Mouse (Mus musculus): Measurements from ENCODE around the gene Sgms1.
A peak's percentile ranks its signal among the peaks of the same experiment; 100 is the strongest.
"Not testable (repeated sequence)": the region's sequence is repeated elsewhere in the genome, so short reads cannot be mapped to it uniquely, and the experiment has no call there.

Sgms1 gene

GRCm38 (mm10) chr19:32358011-32358410 lies 31.5 kb downstream of the Sgms1 start:
- not testable (repeated sequence) for DNase-seq (ENCODE audit: low read depth, low spot score)

- no peak for DNase-seq (ENCODE audit: low read depth, low spot score)
Observed at GRCm38 (mm10) chr19:32356166-32356565, 33.3 kb downstream of the Sgms1 start.

DNA sequence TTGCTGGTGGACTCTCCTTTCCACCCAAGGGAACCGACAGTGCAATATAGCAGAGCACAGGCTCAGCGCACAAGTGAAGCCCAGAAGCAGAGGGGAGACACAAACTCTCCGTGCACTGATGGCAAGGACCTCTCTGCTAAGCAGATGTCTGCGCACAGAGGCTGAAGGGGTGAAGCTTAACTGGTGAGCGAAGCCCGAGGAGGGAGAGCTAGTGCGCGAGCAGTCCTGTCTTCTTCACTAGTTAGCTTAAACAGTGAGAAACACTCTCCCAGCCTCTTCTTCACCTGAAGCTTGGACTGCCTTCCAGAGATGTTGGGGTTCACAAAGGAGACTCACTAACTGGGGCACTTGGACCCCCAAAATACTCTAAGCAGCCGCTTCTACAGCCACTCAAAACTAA lies 36.1 kb downstream of the Sgms1 start:
- no peak for DNase-seq (ENCODE audit: low read depth, low spot score)

GRCm38 (mm10) chr19:32348955-32349654 lies 40.4 kb downstream of the Sgms1 start:
- no peak for DNase-seq (ENCODE audit: low read depth, low spot score)

DNA sequence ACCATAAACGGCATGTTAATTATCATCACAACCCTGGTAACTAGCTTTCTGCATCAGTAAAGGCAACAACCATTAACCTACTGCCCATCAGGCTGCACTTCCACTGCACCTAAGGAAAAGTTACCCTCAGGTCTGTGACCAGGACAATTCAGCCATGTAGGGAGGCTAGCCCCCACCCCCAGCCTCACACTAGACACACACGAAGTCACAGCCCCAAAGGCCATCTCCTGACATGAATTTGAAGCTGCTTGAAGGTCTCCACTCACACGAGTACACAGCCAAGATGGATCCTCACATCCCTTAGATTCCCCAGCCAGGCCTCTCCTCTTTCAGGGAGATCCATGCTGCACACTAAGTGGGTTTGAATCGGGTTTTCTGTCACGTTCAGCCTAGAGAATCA lies 42.0 kb downstream of the Sgms1 start:
- DNase-seq (ENCODE audit: low read depth, low spot score), result no peak

GRCm38 (mm10) chr19:32346624-32347341 lies 42.7 kb downstream of the Sgms1 start:
- no peak for DNase-seq (ENCODE audit: low read depth, low spot score)

GRCm38 (mm10) chr19:32346176-32346575 lies 43.3 kb downstream of the Sgms1 start:
- no peak for DNase-seq (ENCODE audit: low read depth, low spot score)

DNA sequence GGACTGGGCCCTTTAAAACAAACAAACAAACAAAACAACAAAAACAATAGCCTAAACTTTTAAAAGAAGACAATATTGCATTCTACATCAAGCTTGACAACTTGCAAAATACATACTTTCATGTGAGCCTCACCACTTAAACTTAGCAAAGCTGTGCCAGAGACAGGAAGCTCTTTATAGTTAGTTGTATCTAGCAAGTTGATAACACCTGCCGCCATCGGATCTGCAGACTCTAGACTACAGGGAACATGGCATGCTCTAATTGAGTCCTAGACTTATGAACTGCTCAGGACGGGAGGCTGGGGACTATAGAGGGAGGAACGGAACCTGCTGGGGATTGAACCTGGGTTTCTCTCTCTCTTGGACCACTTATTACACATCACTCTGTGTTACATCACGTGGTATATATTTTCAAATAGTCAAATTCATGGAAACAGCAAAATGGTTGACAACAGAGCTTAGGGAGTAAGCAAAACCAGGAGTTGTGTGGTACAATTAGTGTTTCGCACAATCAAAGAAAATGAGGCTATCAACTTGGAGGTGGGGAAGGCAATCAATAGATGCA lies 44.3 kb downstream of the Sgms1 start:
- DNase-seq (ENCODE audit: low read depth, low spot score), result peak; percentile 46

GRCm38 (mm10) chr19:32344738-32345121 lies 44.8 kb downstream of the Sgms1 start:
- peak; percentile 54 for DNase-seq (ENCODE audit: low read depth, low spot score)

DNA sequence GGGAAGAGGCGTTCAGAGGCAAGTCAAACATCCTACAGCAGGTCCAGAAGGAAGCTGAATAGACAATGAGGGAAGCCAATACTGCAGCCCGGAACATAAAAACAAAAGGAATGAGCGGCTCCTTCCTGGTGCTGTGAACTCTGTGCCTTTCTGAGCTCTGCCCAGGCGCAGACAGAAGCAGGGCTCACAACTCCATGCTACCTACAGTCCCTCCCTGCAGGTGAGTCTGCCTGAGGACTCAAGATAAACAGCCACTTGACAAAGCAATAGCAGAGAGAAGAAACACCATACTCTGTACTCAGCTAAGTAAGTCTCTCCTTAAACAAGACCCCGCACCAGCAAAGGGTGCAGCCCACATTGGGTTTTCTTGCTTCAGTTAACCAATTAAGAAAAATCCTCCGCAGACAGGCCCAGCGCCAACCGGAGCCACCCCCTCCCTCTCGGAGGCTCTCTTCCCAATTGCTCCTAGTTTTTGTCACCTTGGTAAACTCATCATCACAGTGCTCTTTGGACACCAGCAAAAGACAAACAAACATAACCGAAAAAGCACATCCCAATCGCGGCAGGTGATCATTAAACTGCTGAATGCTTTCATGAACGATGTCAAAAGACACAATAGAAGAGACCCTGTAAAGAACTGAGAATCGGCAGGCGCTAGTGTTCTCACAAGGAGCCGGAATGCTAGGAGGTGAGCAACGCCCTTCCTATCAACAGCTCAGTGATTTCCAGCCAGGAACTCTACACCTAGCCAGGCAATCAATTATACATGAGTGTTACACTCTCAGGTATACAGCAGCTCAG lies 45.4 kb downstream of the Sgms1 start:
- DNase-seq (ENCODE audit: low read depth, low spot score), result no peak

- DNase-seq (ENCODE audit: low read depth, low spot score), result no peak
Observed at GRCm38 (mm10) chr19:32342436-32342835, 47.1 kb downstream of the Sgms1 start.

DNA sequence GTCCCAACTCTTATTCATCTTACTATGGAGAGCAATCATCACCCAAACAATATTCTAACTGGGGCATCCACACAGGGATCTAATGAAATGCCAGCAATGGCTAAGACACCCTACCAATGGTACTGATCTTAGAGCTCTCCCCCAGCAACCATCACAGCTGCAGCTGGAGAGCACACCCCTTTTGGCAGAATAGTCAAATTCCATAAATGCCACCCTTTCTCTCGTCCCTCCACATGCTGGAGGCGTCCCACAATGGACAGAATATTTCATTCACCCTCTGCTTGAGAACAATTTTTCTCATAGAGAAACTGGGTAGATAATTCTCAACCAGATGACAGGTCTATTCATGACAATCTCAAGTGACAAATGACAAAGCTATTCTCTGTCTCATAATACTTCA lies 48.4 kb downstream of the Sgms1 start:
- DNase-seq (ENCODE audit: low read depth, low spot score), result no peak

GRCm38 (mm10) chr19:32340168-32340567 lies 49.3 kb downstream of the Sgms1 start:
- no peak for DNase-seq (ENCODE audit: low read depth, low spot score)

GRCm38 (mm10) chr19:32337708-32338107 lies 51.8 kb downstream of the Sgms1 start:
- no peak for DNase-seq (ENCODE audit: low read depth, low spot score)

DNA sequence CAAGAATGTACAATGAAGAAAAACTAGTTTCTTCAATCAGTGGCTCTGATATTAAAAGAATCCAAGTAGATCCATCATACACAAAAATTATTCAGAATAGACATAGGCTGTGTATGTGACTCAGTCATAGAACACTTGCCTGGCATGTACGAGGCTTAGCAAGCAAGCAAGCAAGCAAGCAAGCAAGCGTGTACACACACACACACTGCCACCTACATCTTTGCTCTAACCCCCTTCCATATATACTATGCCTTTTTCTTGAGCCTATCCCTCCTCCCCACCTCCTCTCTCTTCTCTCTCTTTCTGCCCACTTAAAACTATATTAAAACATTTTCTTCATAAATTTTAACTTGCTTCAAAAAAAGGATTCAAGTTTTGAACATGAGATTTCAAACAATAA lies 54.8 kb downstream of the Sgms1 start:
- no peak for DNase-seq (ENCODE audit: low read depth, low spot score)

DNA sequence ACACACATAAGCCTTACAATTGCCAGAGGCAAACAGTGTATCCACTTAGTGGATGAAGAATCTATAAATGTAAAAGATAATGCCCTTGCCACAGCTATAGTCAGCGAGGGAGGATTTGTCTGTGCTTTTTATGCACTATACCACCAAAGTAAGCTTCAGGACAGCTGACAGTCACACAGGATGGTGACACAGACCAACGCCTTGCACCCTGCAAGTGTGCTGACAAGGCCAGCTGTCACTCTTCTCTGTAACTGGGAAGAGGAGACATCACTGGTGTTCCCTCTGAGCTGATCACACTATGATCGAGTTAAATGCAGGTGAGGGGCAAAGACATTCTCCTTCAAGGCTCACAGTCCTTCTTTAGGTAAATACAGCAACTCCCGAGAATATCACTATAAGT lies 56.0 kb downstream of the Sgms1 start:
- no peak for DNase-seq (ENCODE audit: low read depth, low spot score)

DNA sequence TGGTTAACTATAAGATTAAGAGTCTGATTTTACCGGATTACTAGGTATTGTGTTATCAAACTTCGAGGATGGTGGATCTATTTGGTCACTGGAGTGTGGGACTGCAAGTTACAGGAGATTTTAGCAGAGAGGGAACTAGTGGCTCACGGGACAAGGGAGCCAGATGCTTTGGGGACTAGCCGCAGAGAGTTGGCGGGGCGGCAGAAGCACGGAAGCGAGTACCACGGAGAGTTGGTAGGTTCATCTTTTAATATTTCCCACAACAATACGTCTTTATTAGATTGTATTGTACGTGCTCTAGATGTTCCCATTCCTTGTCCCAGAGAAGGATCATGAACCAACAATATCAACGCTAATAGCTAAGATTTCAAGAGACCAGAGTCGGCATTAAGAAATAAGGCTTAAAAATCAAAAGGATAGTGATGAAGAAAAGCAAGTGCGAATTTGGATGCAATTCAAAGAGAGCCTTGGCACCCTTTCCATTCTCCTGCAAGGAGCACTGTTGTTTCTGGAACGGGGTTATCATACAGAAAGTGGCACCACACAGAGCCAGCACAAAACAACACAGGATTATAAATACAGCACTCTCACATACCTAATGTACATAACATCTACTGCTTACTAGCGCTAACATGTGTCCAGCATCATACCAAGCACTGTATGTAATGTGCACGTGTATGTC lies 56.6 kb downstream of the Sgms1 start:
- DNase-seq (ENCODE audit: low read depth, low spot score), result no peak

DNA sequence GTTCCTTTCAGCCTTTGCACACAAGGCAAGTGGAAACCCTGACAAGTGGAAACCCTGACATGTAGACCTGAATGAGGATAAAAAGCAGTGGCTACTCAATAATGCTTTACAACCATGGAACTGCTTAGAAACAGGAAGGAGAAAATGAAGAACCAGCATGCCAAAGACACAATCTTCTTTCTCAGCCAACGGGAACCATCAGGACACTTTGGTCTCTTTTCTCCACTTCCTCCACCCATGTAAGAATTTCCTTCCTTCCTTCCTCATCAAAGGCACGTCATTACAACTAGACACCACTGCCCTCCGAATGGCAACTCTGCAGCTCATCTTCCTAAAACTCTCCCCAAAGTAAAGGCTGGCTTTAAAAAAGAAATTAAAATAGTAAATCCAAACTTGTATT lies 59.3 kb downstream of the Sgms1 start:
- peak; percentile 33 for DNase-seq (ENCODE audit: low read depth, low spot score)

DNA sequence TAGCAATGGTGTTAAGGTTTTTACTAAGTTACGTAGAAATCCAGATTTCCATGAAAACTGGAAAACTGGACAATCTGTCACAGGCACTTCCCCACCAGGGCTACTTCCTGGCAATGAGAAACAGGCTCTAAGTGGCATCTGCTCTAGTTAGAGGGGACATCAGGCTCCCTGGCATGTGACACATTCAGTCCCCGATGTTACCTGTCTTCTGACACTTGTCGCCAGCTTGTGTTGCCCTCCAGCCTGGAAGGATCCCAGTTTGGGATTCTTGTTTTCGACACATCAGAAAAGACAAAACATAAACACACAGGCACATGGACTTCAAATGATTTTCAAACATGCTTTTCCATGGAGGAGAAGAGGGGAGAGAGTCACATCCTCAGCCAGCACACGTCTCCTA lies 60.0 kb downstream of the Sgms1 start:
- no peak for DNase-seq (ENCODE audit: low read depth, low spot score)

DNA sequence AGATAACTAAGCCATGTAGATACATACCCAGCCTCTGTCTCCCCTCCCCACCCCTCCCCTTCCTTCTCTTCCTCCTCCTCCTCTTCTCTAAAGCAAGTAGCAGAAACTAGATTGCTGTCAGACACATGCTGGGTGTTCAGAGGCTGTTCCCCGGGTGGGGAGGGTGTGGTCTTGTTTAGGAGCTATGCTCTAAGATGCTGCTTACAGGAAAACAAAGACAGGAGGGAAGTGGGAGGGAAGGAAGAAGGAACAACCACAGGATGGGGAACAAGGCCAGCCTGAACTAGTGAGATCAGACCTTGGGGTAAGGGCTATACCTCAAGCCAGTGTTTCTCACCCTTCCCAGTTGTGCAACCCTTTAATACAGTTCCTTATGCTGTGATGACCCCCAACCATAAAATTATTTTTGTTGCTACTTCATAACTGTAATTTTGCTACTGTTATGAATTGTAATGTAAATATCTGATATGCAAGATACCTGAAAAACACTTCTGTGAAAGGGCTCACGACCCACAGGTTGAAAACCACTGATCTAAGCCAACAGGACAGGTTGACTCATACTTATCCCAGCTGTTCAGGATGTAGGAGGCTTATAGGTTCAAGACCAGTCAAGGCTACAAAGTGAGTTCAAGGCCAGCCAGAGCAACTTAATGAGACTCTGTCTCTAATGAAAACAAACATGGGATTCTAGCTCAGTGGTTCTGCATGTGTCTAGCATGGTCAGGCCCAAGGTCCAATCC lies 61.3 kb downstream of the Sgms1 start:
- peak; percentile 62 for DNase-seq (ENCODE audit: low read depth, low spot score)

DNA sequence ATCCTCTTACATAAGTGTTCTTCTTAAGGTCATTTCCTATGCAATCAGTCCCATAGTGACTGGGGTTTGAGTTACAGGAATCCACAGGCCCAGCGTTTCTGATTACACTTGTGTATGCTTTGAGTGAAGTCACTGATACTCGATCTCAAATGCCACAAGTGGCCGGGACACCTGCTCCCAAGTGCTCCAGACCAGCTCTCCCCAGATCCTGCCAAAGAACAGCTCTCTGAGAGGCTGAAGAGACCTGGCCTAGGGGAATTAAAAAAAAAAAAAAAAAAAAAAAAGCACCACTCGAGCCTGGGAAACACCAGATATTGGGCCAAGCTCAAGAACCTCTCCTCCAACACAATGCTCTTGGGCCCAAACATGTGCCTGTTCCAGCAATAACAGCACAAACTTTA lies 62.9 kb downstream of the Sgms1 start:
- DNase-seq (ENCODE audit: low read depth, low spot score), result no peak
